Mouse (Mus musculus) monocyte, adult 5-6 weeks (primary cell): ENCODE data around the gene Pltp. TPM values are rescaled to one million over a fixed set of nuclear protein-coding genes. Genes with fewer than 3 reads are reported as not detected.

Experiments
- ATAC-seq: fragments of 153-309, 156-312 bp; replicated peaks from 2 replicates; pipeline ENCODE4 v1.8.0; 2017; ENCODE audit warnings: mild to moderate bottlenecking; ENCODE audit not compliant: low TSS enrichment, insufficient number of reproducible peaks, severe bottlenecking, poor library complexity, low FRiP score
- total RNA-seq: library from RNA; stranded (forward); fragments of 200-1000, 200-491, 200-594 nt; gene quantifications from 3 replicates; pipeline ENCODE4 v1.2.3, GENCODE M21; 2017

Gene Pltp
- total RNA-seq, 1 experiment from 2014 or later = 37.3 TPM

- no peak for ATAC-seq
Measured at GRCm38 (mm10) chr2:164793236-164793635, 64.3 kb downstream of the Pltp start.

GRCm38 (mm10) chr2:164792400-164793190, 64.9 kb downstream of the Pltp start:
- no peak for ATAC-seq

GRCm38 (mm10) chr2:164791841-164792261, 65.7 kb downstream of the Pltp start:
- ATAC-seq = no peak

GRCm38 (mm10) chr2:164790451-164790850, 67.1 kb downstream of the Pltp start:
- ATAC-seq = no peak

Other genes starting within 250 kb of the Pltp start
- gene Wfdc6b, start 244.2 kb downstream of the Pltp start, total RNA-seq = not detected in 3 replicates
- not detected in 3 replicates for gene Wfdc8, start 244.1 kb downstream of the Pltp start, total RNA-seq
- gene Wfdc16, start 218.9 kb downstream of the Pltp start, total RNA-seq = not detected in 3 replicates
- gene Wfdc10, start 201.7 kb downstream of the Pltp start, total RNA-seq = not detected in 3 replicates
- not detected in 3 replicates for gene Wfdc9, start 201.1 kb downstream of the Pltp start, total RNA-seq
- not detected in 3 replicates for gene Wfdc11, start 183.6 kb downstream of the Pltp start, total RNA-seq
- not detected in 3 replicates for gene Wfdc13, start 172.6 kb downstream of the Pltp start, total RNA-seq
- not detected in 3 replicates for gene Spint4, start 159.2 kb downstream of the Pltp start, total RNA-seq
- not detected in 3 replicates for gene Spint5, start 142.4 kb downstream of the Pltp start, total RNA-seq
- not detected in 3 replicates for gene Wfdc3, start 111.8 kb downstream of the Pltp start, total RNA-seq
- gene Dnttip1, start 111.7 kb downstream of the Pltp start, total RNA-seq = 18.2 to 23.6 TPM (median 20.1 TPM) in 3 replicates
- gene Ube2c, start 87.8 kb downstream of the Pltp start, total RNA-seq = 2.7 to 5.1 TPM (median 3.5 TPM) in 3 replicates
- gene Tnnc2, start 77.7 kb downstream of the Pltp start, total RNA-seq = not detected in 3 replicates
- 2.9 to 6.0 TPM (median 5.5 TPM) in 3 replicates for gene Snx21, start 71.9 kb downstream of the Pltp start, total RNA-seq
- gene Acot8, start 52.8 kb downstream of the Pltp start, total RNA-seq = 31.0 to 45.3 TPM (median 42.4 TPM) in 3 replicates
- 1.2 to 5.3 TPM (median 1.9 TPM) in 3 replicates for gene Zswim3, start 52.6 kb downstream of the Pltp start, total RNA-seq
- gene Zswim1, start 35.0 kb downstream of the Pltp start, total RNA-seq = 0.67 to 1.8 TPM (median 1.7 TPM) in 3 replicates
- not detected in 3 replicates for gene Spata25, start 29.2 kb downstream of the Pltp start, total RNA-seq
- 283 to 459 TPM (median 330 TPM) in 3 replicates for gene Ctsa, start 24.8 kb downstream of the Pltp start, total RNA-seq
- gene Neurl2, start 24.3 kb downstream of the Pltp start, total RNA-seq = 0.97 to 3.0 TPM (median 2.3 TPM) in 3 replicates
- gene Pcif1, start 21.6 kb upstream of the Pltp start, total RNA-seq = 60.0 to 62.1 TPM (median 60.1 TPM) in 3 replicates
- 9.1 to 21.0 TPM (median 12.5 TPM) in 3 replicates for gene Zfp335, start 54.0 kb upstream of the Pltp start, total RNA-seq
- gene Mmp9, start 83.1 kb upstream of the Pltp start, total RNA-seq = 1.7 to 19.4 TPM (median 15.0 TPM) in 3 replicates
- 0.11 to 1.7 TPM (median 0.29 TPM) in 3 replicates for gene Slc12a5, start 103.1 kb upstream of the Pltp start, total RNA-seq
- gene Ncoa5, start 177.2 kb upstream of the Pltp start, total RNA-seq = 25.0 to 47.8 TPM (median 37.3 TPM) in 3 replicates
- gene Cd40, start 197.9 kb upstream of the Pltp start, total RNA-seq = 17.7 to 21.3 TPM (median 20.5 TPM) in 3 replicates
- gene 1700025C18Rik, start 233.0 kb upstream of the Pltp start, total RNA-seq = not detected in 3 replicates